Mouse (Mus musculus): Measurements from ENCODE around the gene 3830406C13Rik.

DNA sequence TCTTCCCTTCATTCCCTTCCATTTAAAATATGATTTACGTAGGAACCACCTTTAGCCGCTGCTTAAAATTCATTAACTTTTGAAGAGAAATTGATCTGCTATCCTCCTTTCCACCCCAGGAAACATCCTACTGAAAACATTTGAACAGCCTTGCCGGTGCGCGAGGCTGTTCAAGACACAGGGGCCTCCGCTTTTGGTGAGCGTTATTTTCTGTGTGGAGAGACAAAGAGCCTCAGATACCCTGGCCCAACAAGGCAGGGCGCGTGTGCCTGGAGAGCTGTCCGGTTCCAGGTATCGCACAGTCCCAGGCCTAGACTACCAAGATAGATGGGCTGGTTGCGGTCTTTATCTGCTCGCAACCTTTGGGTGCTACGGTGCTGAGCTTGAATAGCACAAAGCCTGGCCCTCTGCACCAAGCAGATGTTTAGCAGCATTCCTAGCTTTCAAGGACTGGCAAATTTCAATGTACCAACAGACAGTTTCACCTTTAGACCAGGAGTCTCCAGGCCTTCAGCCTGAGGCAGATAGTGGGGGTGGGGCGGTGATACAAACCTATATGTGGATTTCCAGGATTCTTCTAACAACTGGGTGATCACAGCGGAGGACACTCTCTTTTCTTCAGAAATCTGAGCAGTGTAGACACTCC is 66.4 kb downstream of the 3830406C13Rik start:
- TF ChIP-seq CTCF (IDR thresholded peaks at IDR 0.05; ENCODE audit: low read depth) (no peak), EP300 (optimal IDR thresholded peaks at IDR 0.05) (no peak)
